Mouse (Mus musculus) brown adipose tissue, adult 24 weeks (tissue): ENCODE data around the gene Dmrt1. TPM values are rescaled to one million over a fixed set of nuclear protein-coding genes. Genes with fewer than 3 reads are reported as not detected.
"Not testable (repeated sequence)": the region's sequence is repeated elsewhere in the genome, so short reads cannot be mapped to it uniquely, and the experiment has no call there.

Experiments used
- H3K27ac ChIP-seq: fragments of 200-500 bp; replicated peaks from 2 replicates; pipeline ENCODE4 v1.5.1; 2012; ENCODE audit warnings: low read depth, mild to moderate bottlenecking, low read length
- H3K4me1 ChIP-seq: fragments of 200-500 bp; 2 replicates; pipeline ENCODE4 v1.6.1; 2012; ENCODE audit warnings: low read length, mixed read lengths; ENCODE audit not compliant: control insufficient read depth, insufficient read depth, insufficient read length
- H3K4me3 ChIP-seq: fragments of 200-500 bp; 2 replicates; pipeline ENCODE4 v1.5.1; 2012; ENCODE audit warnings: low read depth, mild to moderate bottlenecking, low read length, moderate library complexity; ENCODE audit not compliant: insufficient read depth
- polyA plus RNA-seq: library from polyadenylated mRNA; stranded (reverse); fragments of >200 nt; gene quantifications from 2 replicates; pipeline ENCODE4 v1.2.4, GENCODE M21; 2012; ENCODE audit not compliant: missing spikeins, insufficient read depth, insufficient read length

Dmrt1 gene
- not detected in 2 replicates for polyA plus RNA-seq

- Histone ChIP-seq H3K4me3 (no peak within 1 kb of the TSS), H3K4me1 (no peaks in the 10 kb centered on the region), H3K27ac (no peak within 1 kb of the TSS)
These were observed at the start of gene Dmrt1 for GRCm38 (mm10) chr19:25505360-25506196. Gene Dmrt1, plus strand, starts transcription at chr19:25505618.

DNA sequence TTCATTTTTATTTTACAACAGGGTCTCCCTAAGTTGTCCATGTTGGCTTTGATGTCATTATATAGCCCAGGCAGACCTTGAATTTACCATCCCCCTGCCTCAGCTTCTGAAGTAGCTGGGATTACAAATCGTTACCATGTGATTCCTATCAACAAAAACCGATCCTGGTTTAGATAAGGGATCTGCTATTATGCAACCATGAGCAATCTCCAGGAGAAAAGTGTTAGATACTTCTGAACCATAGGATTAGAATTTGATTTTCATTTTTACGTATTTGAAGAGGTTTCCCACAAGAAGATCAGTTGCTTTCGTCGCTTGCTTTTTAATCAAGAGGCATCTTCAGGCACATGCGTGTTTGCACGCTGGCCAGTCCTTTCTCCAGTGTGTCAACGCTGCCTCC lies 44.7 kb upstream of the Dmrt1 start:
- no peaks in the 10 kb centered on the region for H3K4me1 ChIP-seq
- no peak overlapping the region for H3K4me3 ChIP-seq
- no peak overlapping the region for H3K27ac ChIP-seq

DNA sequence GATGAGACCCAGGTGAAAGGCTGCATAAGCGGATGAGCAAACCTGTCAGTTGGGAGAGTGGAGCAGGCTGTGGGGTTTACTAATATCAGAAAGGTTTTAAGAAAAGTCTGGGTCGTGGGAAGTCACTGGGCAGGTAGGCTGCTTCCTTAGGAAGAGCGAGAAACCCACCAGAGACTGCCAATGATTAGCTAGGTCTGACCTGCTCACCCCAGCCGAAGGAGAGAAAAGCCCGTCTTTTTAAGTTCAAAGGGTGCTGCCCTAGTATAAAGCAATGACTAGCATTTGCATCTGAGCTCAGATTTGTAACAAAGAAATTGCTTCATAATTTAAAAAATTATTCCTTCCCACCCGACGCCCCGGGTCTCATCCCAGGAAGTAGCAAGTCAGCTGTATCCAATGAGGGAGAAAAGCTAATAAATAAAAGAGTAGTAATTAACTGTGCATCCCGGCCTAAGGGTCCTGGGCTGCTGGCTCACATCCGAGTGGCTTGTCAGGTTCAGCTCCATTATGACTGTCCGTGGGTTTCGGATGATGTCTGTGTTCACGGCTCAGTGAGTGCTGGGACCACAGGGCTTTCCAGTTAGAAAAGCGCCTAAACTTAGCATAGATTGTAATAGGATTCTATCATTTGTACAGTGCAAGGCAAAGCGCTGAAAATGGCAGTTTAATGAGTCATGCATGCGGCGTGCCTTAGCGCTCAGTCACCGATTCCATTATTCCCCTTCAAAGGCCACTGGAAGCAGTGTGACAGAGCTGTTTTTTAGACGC lies 43.7 kb upstream of the Dmrt1 start:
- H3K4me3 ChIP-seq, result no peak overlapping the region
- H3K27ac ChIP-seq, result no peak overlapping the region
- H3K4me1 ChIP-seq, result no peaks in the 10 kb centered on the region

DNA sequence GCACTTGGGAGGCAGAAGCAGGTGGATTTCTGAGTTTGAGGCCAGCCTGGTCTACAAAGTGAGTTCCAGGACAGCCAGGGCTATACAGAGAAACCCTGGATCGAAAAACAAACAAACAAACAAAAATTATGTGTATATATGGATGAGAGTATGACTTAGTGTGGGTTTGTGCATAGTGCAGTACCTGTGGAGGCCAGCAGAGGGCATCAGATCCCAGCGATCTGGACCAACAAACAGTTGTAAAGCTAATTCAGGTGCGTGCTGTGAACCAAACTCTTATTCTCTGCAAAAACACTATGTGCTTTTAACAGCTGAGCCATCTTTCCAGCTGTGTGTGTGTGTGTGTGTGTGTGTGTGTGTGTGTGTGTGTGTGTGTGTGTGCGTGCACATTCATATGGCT lies 29.6 kb upstream of the Dmrt1 start:
- H3K4me1 ChIP-seq, H3K4me3 ChIP-seq, H3K27ac ChIP-seq: not testable (repeated sequence)

GRCm38 (mm10) chr19:25479152-25479669 lies 26.2 kb upstream of the Dmrt1 start:
- H3K4me1 ChIP-seq, result no peaks in the 10 kb centered on the region

DNA sequence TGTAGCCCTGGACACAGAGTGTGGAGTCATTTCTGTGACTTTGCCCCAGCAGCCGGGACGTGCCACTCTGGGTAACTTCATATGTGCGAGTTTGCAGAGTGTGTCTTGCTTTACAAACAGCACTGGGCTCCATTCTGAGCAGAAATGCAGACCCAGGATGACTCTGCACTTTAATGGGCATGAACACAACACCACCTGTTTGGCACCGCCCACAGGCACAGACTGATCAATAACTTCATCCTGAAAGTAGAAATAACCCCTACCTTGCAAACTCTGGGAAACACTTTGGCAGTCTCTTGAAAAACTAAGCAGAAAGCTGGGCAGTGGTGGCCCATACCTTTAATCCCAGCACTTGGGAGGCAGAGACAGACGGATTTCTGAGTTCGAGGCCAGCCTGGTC lies 24.6 kb upstream of the Dmrt1 start:
- no peak overlapping the region for H3K27ac ChIP-seq
- H3K4me1 ChIP-seq, result no peaks in the 10 kb centered on the region
- H3K4me3 ChIP-seq, result no peak overlapping the region

More at GRCm38 (mm10) chr19:25479152-25479669, 26.2 kb upstream of the Dmrt1 start:
- no peak overlapping the region for H3K4me3 ChIP-seq
- H3K27ac ChIP-seq, result no peak overlapping the region

GRCm38 (mm10) chr19:25486561-25486960 lies 18.9 kb upstream of the Dmrt1 start:
- H3K27ac ChIP-seq, result no peak overlapping the region
- no peak overlapping the region for H3K4me3 ChIP-seq
- H3K4me1 ChIP-seq, result no peaks in the 10 kb centered on the region

GRCm38 (mm10) chr19:25487350-25487749 lies 18.1 kb upstream of the Dmrt1 start:
- Histone ChIP-seq H3K27ac (no peak overlapping the region), H3K4me3 (no peak overlapping the region), H3K4me1 (no peaks in the 10 kb centered on the region)

- no peaks in the 10 kb centered on the region for H3K4me1 ChIP-seq
- H3K27ac ChIP-seq, result no peak overlapping the region
- no peak overlapping the region for H3K4me3 ChIP-seq
These were observed 16.9 kb upstream of the Dmrt1 start for GRCm38 (mm10) chr19:25488546-25488945.

DNA sequence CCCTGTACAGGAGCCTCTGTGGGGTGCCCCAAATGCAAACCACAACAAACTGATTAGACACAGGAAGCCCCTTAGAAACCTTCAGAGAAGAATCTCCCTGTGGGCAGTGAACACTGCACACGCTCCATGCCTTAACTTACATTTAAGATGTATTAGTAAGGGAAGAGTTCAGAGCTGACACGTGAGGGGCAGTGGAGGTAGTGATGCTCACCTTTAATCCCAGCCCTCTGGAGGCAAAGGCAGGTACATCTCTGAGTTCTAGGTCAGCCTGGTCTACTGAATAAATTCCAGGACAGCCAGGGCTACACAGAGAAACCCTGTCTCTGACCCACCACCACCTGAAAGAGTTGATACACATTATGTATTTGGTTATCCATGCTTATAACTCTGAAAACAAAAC lies 15.9 kb upstream of the Dmrt1 start:
- Histone ChIP-seq H3K27ac (no peak overlapping the region), H3K4me1 (no peaks in the 10 kb centered on the region), H3K4me3 (no peak overlapping the region)

DNA sequence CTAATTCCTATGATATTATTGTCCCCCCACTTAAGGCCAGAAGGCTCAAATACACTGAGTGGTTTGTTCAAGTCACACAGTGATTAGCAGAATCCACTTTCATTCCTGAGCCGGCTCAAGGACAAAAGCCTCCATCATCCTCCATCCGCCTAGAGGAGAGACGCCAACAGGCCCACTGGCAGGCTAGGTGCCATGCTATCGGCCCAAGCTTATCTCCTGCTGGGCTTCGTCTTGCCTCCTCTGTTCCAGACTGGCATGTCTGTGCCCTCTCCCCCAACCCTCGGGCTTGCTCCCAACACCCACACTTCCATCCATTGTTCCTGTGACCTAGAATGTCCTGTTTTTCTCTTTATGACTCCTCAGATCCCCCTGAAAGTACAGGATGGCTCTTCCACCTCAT lies 8.0 kb upstream of the Dmrt1 start:
- H3K4me3 ChIP-seq, result no peak overlapping the region

DNA sequence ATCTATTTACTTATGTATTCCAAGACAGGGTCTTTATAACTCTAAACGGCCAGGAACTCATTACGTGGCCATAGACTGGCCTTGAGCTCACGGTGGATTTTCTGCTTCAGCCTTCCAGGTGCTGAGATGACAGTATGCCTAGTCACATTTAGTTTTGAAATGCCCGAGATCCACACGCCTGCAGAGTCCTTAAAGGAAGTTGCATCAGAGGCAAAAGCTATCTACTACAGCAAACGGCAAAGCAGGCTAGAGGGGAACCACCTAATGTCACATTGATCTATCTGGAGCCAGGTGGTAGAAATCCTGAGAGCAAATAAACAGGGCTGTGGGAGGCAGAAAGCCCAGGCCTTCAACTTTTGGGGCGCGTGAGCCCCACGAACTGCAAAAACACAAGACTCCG lies 540 bp upstream of the Dmrt1 start:
- no peaks in the 10 kb centered on the region for H3K4me1 ChIP-seq
- no peak overlapping the region for H3K4me3 ChIP-seq
- no peak overlapping the region for H3K27ac ChIP-seq

More for the DNA sequence above, 8.0 kb upstream of the Dmrt1 start:
- Histone ChIP-seq H3K4me1 (no peaks in the 10 kb centered on the region), H3K27ac (no peak overlapping the region)

- no peaks in the 10 kb centered on the region for H3K4me1 ChIP-seq
- no peak overlapping the region for H3K4me3 ChIP-seq
- H3K27ac ChIP-seq, result no peak overlapping the region
These were observed 1.2 kb downstream of the Dmrt1 start for GRCm38 (mm10) chr19:25506616-25507015.

GRCm38 (mm10) chr19:25514986-25515530 lies 9.6 kb downstream of the Dmrt1 start:
- Histone ChIP-seq H3K4me3 (no peak overlapping the region), H3K27ac (no peak overlapping the region), H3K4me1 (no peaks in the 10 kb centered on the region)

GRCm38 (mm10) chr19:25524156-25524555 lies 18.7 kb downstream of the Dmrt1 start:
- H3K4me3 ChIP-seq, result no peak overlapping the region
- no peaks in the 10 kb centered on the region for H3K4me1 ChIP-seq

More at GRCm38 (mm10) chr19:25524156-25524555, 18.7 kb downstream of the Dmrt1 start:
- no peak overlapping the region for H3K27ac ChIP-seq
